Mouse (Mus musculus) central nervous system, embryonic 18 days (tissue): ENCODE data around the gene Gpr85. TPM values are rescaled to one million over a fixed set of nuclear protein-coding genes. Genes with fewer than 3 reads are reported as not detected.

Experiments used
- polyA plus RNA-seq: library from polyadenylated mRNA; depleted of rRNA; stranded (reverse); fragments of >200 nt; gene quantifications from 2 replicates; pipeline ENCODE4 v1.2.3, GENCODE M21; 2012; rRNA removed

Gpr85 gene
- polyA plus RNA-seq, result 77.1 and 86.0 TPM in 2 replicates

DNA sequence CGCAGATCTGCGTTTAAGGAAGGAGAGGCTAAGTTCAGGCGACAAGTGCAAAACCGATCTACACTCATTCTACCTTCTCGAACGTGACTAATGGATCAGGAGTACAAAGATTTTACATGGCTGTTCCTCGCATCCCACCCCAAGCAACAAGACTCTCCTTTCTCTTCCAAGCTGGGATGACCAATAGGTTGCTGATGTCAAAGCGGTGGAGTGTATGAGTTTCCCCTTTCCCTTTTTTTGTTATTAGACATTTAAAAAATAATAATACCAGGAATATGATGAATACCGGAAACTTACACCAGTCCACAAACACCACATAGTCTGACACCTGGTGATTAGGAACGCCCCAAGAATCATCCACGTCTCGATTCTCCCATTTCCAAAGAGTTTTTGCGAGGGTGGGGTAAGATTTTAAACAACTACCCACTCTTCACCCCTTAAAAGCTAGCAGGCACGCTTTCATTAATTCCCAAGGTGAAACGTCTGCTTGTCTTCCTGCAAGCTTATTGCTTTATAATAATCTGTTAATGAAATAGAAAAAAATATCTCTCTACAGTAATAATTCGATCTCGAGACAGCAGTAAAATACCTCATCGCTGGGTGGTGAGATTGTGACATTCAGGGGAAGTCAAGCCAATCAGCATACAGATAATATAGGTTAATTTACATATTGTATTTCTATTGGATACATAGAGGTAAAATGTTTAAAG lies at the start of gene Gpr85:
TSS of gene Gpr85 (minus strand) at position 598 of the 710 bp plus-strand sequence.

DNA sequence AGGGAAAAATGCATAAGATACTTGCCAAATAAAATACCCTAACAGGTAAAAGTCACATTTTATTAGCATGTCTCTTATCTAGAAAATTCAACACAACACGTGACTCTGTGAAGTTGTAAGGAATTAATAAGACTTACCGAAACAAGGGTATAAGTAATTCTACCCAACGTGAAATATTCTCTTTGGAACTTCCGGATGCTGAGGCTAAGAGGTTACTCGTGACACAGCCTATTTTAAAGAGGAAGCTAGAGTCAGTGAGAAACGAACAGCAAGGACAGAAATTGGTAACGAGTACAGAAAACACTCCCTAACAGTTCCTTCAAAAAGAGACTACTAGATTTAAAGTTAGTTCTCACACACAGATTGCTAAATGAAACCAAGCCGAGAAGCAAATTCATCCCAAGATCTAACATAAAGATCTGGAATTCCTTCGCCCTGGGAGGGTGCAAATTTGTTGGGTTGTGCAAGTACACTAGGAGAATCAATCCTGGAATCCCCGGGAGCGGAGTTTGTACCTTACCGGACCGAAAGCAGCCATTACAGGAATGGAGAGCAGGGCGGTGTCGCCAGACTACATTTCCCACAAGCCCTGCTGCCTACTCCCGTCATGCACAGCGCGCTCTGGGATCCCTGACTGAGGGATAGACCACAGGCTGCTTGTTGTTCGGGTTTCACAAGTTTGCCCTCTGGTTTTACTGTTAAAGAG lies 31.3 kb upstream of the Gpr85 start, which contains the start of gene 2610001J05Rik:
TSS of gene 2610001J05Rik (minus strand) at position 600 of the 706 bp plus-strand sequence.

Other genes starting within 250 kb of the Gpr85 start
- 11.6 and 12.1 TPM in 2 replicates for gene Tmem168, start 231.8 kb downstream of the Gpr85 start, polyA plus RNA-seq
- gene Bmt2, start 162.0 kb downstream of the Gpr85 start, polyA plus RNA-seq, result 16.0 and 16.1 TPM in 2 replicates
- 86.1 and 89.2 TPM in 2 replicates for gene 2610001J05Rik, start 31.6 kb upstream of the Gpr85 start, polyA plus RNA-seq